Mouse (Mus musculus) kidney, adult 10 weeks (tissue): Measurements from ENCODE around the gene Calhm3. TPM values are rescaled to one million over a fixed set of nuclear protein-coding genes. Genes with fewer than 3 reads are reported as not detected.

Source experiments
- polyA plus RNA-seq: library from polyadenylated mRNA; stranded (reverse); fragments of 350-450 nt; fragmentation: Illumina TruSeq; extraction: RNeasy Lipid Tissue Mini Kit (QIAGEN cat#74804); gene quantifications from one replicate; pipeline ENCODE4 v1.2.3, GENCODE M21; 2014; ENCODE audit warnings: low read depth, low replicate concordance

Gene Calhm3
- polyA plus RNA-seq = not detected

GRCm38 (mm10) chr19:47157664-47158063, at the start of gene Calhm3:
TSS of gene Calhm3 (minus strand) at chr19:47157764.

GRCm38 (mm10) chr19:47178431-47179271, 21.1 kb upstream of the Calhm3 start, which contains the start of gene Neurl1a:
TSS of gene Neurl1a (plus strand) at chr19:47178820.

GRCm38 (mm10) chr19:47144154-47144553, 13.4 kb downstream of the Calhm3 start, which contains the start of gene Calhm1:
TSS of gene Calhm1 (minus strand) at chr19:47144254.

GRCm38 (mm10) chr19:47137771-47138421, 19.7 kb downstream of the Calhm3 start, which contains the start of gene Calhm2:
TSS of gene Calhm2 (minus strand) at chr19:47138294.

Other genes with a start within 250 kb of the Calhm3 start
- gene Ina, start 143.1 kb downstream of the Calhm3 start, polyA plus RNA-seq = not detected
- gene Nt5c2, start 142.6 kb downstream of the Calhm3 start, polyA plus RNA-seq = 166 TPM
- 22.5 TPM for gene Pcgf6, start 106.9 kb downstream of the Calhm3 start, polyA plus RNA-seq
- gene Taf5, start 90.0 kb downstream of the Calhm3 start, polyA plus RNA-seq = 6.5 TPM
- gene Usmg5, start 67.1 kb downstream of the Calhm3 start, polyA plus RNA-seq = 3,472 TPM
- gene Pdcd11, start 67.0 kb downstream of the Calhm3 start, polyA plus RNA-seq = 2.5 TPM
- gene Calhm2, start 19.5 kb downstream of the Calhm3 start, polyA plus RNA-seq = 0.44 TPM
- gene Calhm1, start 13.5 kb downstream of the Calhm3 start, polyA plus RNA-seq = not detected
- not detected for gene Neurl1a, start 21.1 kb upstream of the Calhm3 start, polyA plus RNA-seq